Mouse (Mus musculus): ENCODE results near the gene Parp14. TPM values are rescaled to one million over a fixed set of nuclear protein-coding genes. Genes with fewer than 3 reads are reported as not detected.

The Parp14 gene
- polyA plus RNA-seq, 1 experiment from 2014 or later, result 2.2 TPM

DNA sequence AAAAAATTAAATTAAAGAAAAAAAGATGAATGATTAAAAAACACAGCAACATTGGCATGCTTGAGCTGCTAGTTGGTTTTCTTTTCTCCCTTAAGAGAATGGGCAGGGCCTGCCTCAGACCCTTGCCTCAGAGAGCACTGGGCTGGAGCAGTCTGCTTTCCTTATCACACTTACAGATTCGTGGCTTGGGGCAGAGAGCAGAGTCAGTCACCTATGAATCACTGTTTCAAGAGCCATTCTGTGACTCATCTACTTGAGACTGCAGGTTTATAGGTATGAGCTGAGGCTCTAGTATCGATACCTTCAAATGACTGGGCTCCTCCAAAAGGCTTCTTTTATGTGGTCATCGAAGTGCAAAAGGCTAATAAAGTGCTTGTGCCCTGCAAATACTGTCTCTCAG is 58.2 kb downstream of the Parp14 start:
- no peak for ATAC-seq (ENCODE audit: insufficient number of reproducible peaks, low FRiP score, low TSS enrichment, low read depth)

GRCm38 (mm10) chr16:35808838-35809237 is 62.5 kb downstream of the Parp14 start:
- no peak overlapping the region for H3K4me2 ChIP-seq (replicated peaks)
- H3K9ac ChIP-seq, result no peak overlapping the region
- H3K27me3 ChIP-seq, result no peaks in the 10 kb centered on the region
- H3K9me3 ChIP-seq (replicated peaks), result no peaks in the 10 kb centered on the region
- no peaks in the 10 kb centered on the region for H3K4me1 ChIP-seq
- no peak for ATAC-seq (ENCODE audit: insufficient number of reproducible peaks, low FRiP score, low TSS enrichment, low read depth)
- no peak overlapping the region for H3K27ac ChIP-seq (replicated peaks)
- H3K36me3 ChIP-seq, result no peaks in the 10 kb centered on the region
- 100% methylated on average over 2 of the region's 2 CpGs for WGBS
- no peak overlapping the region for H3K4me3 ChIP-seq (replicated peaks)

More for the DNA sequence above, 58.2 kb downstream of the Parp14 start:
- 68% methylated on average over 3 of the region's 3 CpGs for WGBS
- Histone ChIP-seq H3K27ac (replicated peaks) (no peak overlapping the region), H3K27me3 (no peaks in the 10 kb centered on the region), H3K4me3 (replicated peaks) (no peak overlapping the region), H3K36me3 (no peaks in the 10 kb centered on the region), H3K9ac (no peak overlapping the region), H3K9me3 (replicated peaks) (no peaks in the 10 kb centered on the region), H3K4me2 (replicated peaks) (no peak overlapping the region), H3K4me1 (0 out of 2 replicates have a peak, but pooled peaks cover 4% of the 10 kb centered on the region)

- H3K36me3 ChIP-seq, result no peaks in the 10 kb centered on the region
- H3K4me1 ChIP-seq, result no peaks in the 10 kb centered on the region
- H3K9ac ChIP-seq, result no peak overlapping the region
- H3K27me3 ChIP-seq, result no peaks in the 10 kb centered on the region
- ATAC-seq (ENCODE audit: insufficient number of reproducible peaks, low FRiP score, low TSS enrichment, low read depth), result no peak
- no peak overlapping the region for H3K4me3 ChIP-seq (replicated peaks)
- H3K27ac ChIP-seq (replicated peaks), result no peak overlapping the region
- no peak overlapping the region for H3K4me2 ChIP-seq (replicated peaks)
- 82% methylated on average over 4 of the region's 4 CpGs for whole genome bisulfite sequencing
- no peaks in the 10 kb centered on the region for H3K9me3 ChIP-seq (replicated peaks)
Observed at GRCm38 (mm10) chr16:35807663-35807992, 63.7 kb downstream of the Parp14 start.

- Histone ChIP-seq H3K4me1 (no peaks in the 10 kb centered on the region), H3K27me3 (no peaks in the 10 kb centered on the region), H3K9me3 (replicated peaks) (no peaks in the 10 kb centered on the region), H3K36me3 (no peaks in the 10 kb centered on the region), H3K9ac (no peak overlapping the region), H3K4me2 (replicated peaks) (no peak overlapping the region), H3K4me3 (replicated peaks) (no peak overlapping the region), H3K27ac (replicated peaks) (no peak overlapping the region)
- WGBS, result 80% methylated on average over 6 of the region's 6 CpGs
- no peak for ATAC-seq (ENCODE audit: insufficient number of reproducible peaks, low FRiP score, low TSS enrichment, low read depth)
Observed at GRCm38 (mm10) chr16:35806973-35807662, 64.2 kb downstream of the Parp14 start.

- peaks cover 17% of the 10 kb centered on the region; the same call in 1 of the 2 replicates for H3K36me3 ChIP-seq
- no peaks in the 10 kb centered on the region for H3K27me3 ChIP-seq
- no peaks in the 10 kb centered on the region for H3K4me1 ChIP-seq
- no peak overlapping the region for H3K9ac ChIP-seq
- no peak overlapping the region for H3K27ac ChIP-seq (replicated peaks)
- H3K4me2 ChIP-seq (replicated peaks), result no peak overlapping the region
- 89% methylated on average over 4 of the region's 4 CpGs for WGBS
- no peak for ATAC-seq (ENCODE audit: insufficient number of reproducible peaks, low FRiP score, low TSS enrichment, low read depth)
- H3K9me3 ChIP-seq (replicated peaks), result 0 out of 2 replicates have a peak, but pooled peaks cover 4% of the 10 kb centered on the region
- no peak overlapping the region for H3K4me3 ChIP-seq (replicated peaks)
Observed at GRCm38 (mm10) chr16:35803723-35804122, 67.6 kb downstream of the Parp14 start.

- ATAC-seq (ENCODE audit: insufficient number of reproducible peaks, low FRiP score, low TSS enrichment, low read depth), result no peak; the same call in 1 of the 2 replicates
- Histone ChIP-seq H3K4me2 (replicated peaks) (no peak overlapping the region), H3K4me3 (replicated peaks) (no peak overlapping the region), H3K27ac (replicated peaks) (no peak overlapping the region), H3K27me3 (no peaks in the 10 kb centered on the region), H3K36me3 (peaks cover 22% of the 10 kb centered on the region; the same call in 1 of the 2 replicates), H3K4me1 (no peaks in the 10 kb centered on the region), H3K9me3 (replicated peaks) (0 out of 2 replicates have a peak, but pooled peaks cover 4% of the 10 kb centered on the region), H3K9ac (no peak overlapping the region)
- WGBS, result 89% methylated on average over 7 of the region's 7 CpGs
Observed at GRCm38 (mm10) chr16:35802163-35802562, 69.2 kb downstream of the Parp14 start.

- peaks cover 7% of the 10 kb centered on the region; the same call in 1 of the 2 replicates for H3K36me3 ChIP-seq
- no peak overlapping the region for H3K4me3 ChIP-seq (replicated peaks)
- H3K4me2 ChIP-seq (replicated peaks), result no peak overlapping the region
- H3K27me3 ChIP-seq, result no peaks in the 10 kb centered on the region
- no peak overlapping the region for H3K9ac ChIP-seq
- no peaks in the 10 kb centered on the region for H3K4me1 ChIP-seq
- 80% methylated on average over 6 of the region's 6 CpGs for WGBS
- ATAC-seq (ENCODE audit: insufficient number of reproducible peaks, low FRiP score, low TSS enrichment, low read depth), result no peak
- no peak overlapping the region for H3K27ac ChIP-seq (replicated peaks)
- no peaks in the 10 kb centered on the region for H3K9me3 ChIP-seq (replicated peaks)
Observed at GRCm38 (mm10) chr16:35791962-35792521, 79.3 kb downstream of the Parp14 start.

DNA sequence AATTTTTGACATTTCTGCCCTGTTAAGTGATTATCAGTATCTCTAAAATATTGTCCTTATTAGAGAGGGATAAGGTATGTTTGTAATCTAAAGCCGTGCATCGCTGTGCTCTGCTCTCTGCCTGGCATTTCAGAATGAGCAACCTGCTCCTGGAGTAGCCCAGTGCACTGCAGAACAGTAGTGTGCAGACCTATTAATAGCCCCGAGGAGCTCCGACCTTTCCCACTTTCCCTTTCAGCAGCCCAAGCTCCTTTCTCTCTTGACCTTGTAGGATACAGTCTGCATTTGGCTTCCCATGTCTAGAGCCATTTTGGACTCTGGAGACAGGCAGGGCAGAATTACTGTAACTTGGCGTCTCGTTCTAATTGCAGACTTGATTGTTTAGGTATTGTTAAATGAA is 83.0 kb downstream of the Parp14 start:
- ATAC-seq (ENCODE audit: insufficient number of reproducible peaks, low FRiP score, low TSS enrichment, low read depth), result no peak
- no peak overlapping the region for H3K4me2 ChIP-seq (replicated peaks)
- H3K9ac ChIP-seq, result no peak overlapping the region
- WGBS, result 91% methylated on average over 6 of the region's 6 CpGs
- H3K27me3 ChIP-seq, result no peaks in the 10 kb centered on the region
- no peaks in the 10 kb centered on the region for H3K9me3 ChIP-seq (replicated peaks)
- no peak overlapping the region for H3K4me3 ChIP-seq (replicated peaks)
- H3K36me3 ChIP-seq, result peaks cover 7% of the 10 kb centered on the region; the same call in 1 of the 2 replicates
- H3K4me1 ChIP-seq, result no peaks in the 10 kb centered on the region
- no peak overlapping the region for H3K27ac ChIP-seq (replicated peaks)

DNA sequence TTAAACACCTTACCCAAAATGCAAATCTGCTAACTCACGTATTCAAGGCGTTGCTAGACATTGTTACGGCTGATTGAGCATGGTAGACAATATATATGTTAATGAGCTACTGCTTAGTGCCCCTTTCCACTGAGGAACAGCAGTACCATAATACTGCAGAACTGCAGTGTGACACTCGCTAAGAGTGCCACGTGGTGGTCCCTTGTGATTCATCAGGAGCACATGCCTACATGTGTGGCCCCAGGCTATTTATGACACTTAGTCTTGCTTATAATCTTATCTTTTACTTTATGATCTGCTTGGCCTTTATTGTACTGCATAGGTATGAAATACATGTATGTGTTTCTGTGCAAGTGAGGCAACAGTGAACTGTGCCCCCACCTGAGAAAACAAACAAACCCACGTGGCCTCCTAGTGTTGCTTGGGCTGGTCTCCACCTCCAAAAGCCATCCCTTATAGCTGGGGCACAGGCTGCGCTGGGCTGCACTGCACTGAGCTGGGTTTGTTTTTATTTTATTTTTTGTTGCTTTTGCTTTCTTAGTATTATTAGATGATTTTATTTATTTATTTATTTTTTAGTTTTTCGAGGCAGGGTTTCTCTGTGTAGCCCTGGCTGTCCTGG is 83.7 kb downstream of the Parp14 start:
- Histone ChIP-seq H3K27me3 (no peaks in the 10 kb centered on the region), H3K4me1 (no peaks in the 10 kb centered on the region)
- WGBS, result 85% methylated on average over 8 of the region's 8 CpGs

DNA sequence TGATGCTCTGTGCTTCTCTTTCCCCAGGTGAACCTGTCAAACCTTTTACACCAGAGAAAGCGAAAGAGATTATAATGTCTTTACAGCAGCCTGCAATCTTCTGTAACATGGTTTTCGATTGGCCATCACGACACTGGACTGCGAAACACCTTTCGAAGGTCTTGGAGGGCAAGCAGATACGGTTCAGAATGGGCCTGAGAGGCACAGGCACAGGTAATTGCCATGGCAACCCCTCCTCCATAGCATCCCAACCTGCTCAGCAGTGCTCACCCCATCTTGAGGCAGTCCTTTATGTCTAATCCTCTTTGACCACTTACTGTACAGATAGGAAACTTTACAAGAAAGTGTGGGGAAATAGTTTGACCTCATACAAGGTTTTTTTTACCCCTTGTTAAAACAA is 84.2 kb downstream of the Parp14 start:
- 89% methylated on average over 6 of the region's 6 CpGs for WGBS
- H3K4me2 ChIP-seq (replicated peaks), result no peak overlapping the region

More for the DNA sequence above, 83.7 kb downstream of the Parp14 start:
- no peak overlapping the region for H3K4me3 ChIP-seq (replicated peaks)
- H3K36me3 ChIP-seq, result peaks cover 7% of the 10 kb centered on the region; the same call in 1 of the 2 replicates
- H3K9ac ChIP-seq, result no peak overlapping the region
- H3K27ac ChIP-seq (replicated peaks), result no peak overlapping the region
- no peak overlapping the region for H3K4me2 ChIP-seq (replicated peaks)
- no peak for ATAC-seq (ENCODE audit: insufficient number of reproducible peaks, low FRiP score, low TSS enrichment, low read depth)
- no peaks in the 10 kb centered on the region for H3K9me3 ChIP-seq (replicated peaks)

DNA sequence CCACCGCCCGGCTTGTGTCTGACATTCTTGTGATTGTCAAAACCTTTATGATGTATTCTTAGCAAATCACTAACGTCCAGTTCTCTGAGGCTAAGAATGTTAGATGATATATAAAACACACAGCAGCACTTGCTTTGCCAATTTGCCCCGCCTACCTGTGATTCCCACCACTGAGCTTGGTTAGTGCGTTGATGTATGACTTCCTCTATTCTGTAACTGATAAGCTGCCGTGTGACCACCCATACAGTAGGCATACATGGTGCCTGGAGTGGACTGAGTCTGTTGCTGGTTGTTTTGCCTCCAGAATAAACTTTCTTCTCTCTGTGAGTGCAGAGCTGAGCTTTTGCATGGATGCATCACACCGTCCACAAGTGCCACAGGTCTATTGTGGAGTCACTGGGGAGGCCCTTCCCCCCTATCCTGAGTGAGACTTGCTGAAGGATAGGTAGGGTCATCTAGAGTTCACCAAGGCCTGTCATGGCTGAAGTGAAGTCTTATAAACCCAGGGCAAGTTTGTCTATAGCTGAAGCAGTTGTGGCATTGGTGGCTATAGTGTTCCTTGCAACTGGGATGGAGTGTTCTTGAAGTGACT is 87.1 kb downstream of the Parp14 start:
- H3K36me3 ChIP-seq, result no peaks in the 10 kb centered on the region
- H3K4me2 ChIP-seq (replicated peaks), result no peak overlapping the region
- ATAC-seq (ENCODE audit: insufficient number of reproducible peaks, low FRiP score, low TSS enrichment, low read depth), result no peak
- no peaks in the 10 kb centered on the region for H3K27me3 ChIP-seq
- H3K27ac ChIP-seq (replicated peaks), result no peak overlapping the region
- H3K4me1 ChIP-seq, result no peaks in the 10 kb centered on the region
- H3K9me3 ChIP-seq (replicated peaks), result no peaks in the 10 kb centered on the region
- 81% methylated on average over 7 of the region's 7 CpGs for WGBS
- no peak overlapping the region for H3K9ac ChIP-seq
- H3K4me3 ChIP-seq (replicated peaks), result no peak overlapping the region

More for the DNA sequence above, 84.2 kb downstream of the Parp14 start:
- Histone ChIP-seq H3K9me3 (replicated peaks) (no peaks in the 10 kb centered on the region), H3K9ac (no peak overlapping the region), H3K36me3 (peaks cover 7% of the 10 kb centered on the region; the same call in 1 of the 2 replicates), H3K27ac (replicated peaks) (no peak overlapping the region), H3K4me1 (no peaks in the 10 kb centered on the region), H3K4me3 (replicated peaks) (no peak overlapping the region), H3K27me3 (no peaks in the 10 kb centered on the region)
- no peak for ATAC-seq (ENCODE audit: insufficient number of reproducible peaks, low FRiP score, low TSS enrichment, low read depth)

All from embryonic facial prominence, embryonic 15.5 days (tissue).